In genomic region chr5:5343267-5343666, GRCm38 (mm10) we compare ENCODE assay signal across 8 mouse cellular contexts.
DNase-seq lines count a peak whose midpoint lies in the region; ATAC-seq and TF ChIP-seq lines count a peak whose summit lies in the region.

No protein-coding gene starts in this region.

- TF ChIP-seq CTCF in brain, embryonic 14.5 days (IDR thresholded peaks at IDR 0.05; ENCODE audit: borderline replicate concordance, extremely low read depth, insufficient read depth, insufficient read length), result no peak
- TF ChIP-seq CTCF in heart, adult 2 months (IDR thresholded peaks at IDR 0.05), result no peak

- 33% methylated on average over 2 of the region's 2 CpGs for WGBS in heart, adult 2 months
- 41% methylated on average over 2 of the region's 2 CpGs for WGBS in limb, embryonic 11.5 days
- 63% methylated on average over 2 of the region's 2 CpGs for WGBS in neural tube, embryonic 15.5 days

- no peak for TF ChIP-seq POLR2A in brain, embryonic 14.5 days (IDR thresholded peaks at IDR 0.05; ENCODE audit: borderline replicate concordance, extremely low read depth, insufficient read depth, insufficient read length, poor library complexity, severe bottlenecking)
- TF ChIP-seq POLR2A in heart, adult 2 months (IDR thresholded peaks at IDR 0.05; ENCODE audit: insufficient read depth, low read depth, low read length), result no peak

- H3K27me3 ChIP-seq in heart, adult 2 months (ENCODE audit: control insufficient read depth, insufficient read depth, low read length), result no peaks in the 10 kb centered on the region
- no peaks in the 10 kb centered on the region for H3K27me3 ChIP-seq in limb, embryonic 11.5 days (ENCODE audit: control insufficient read depth, insufficient read depth, low read length)
- H3K27me3 ChIP-seq in neural tube, embryonic 15.5 days (replicated peaks), result no peaks in the 10 kb centered on the region

- no peaks in the 10 kb centered on the region for H3K79me2 ChIP-seq in heart, adult 2 months (replicated peaks; ENCODE audit: control insufficient read depth, insufficient read depth, low read length)

- H3K4me2 ChIP-seq in limb, embryonic 11.5 days (ENCODE audit: low read depth, severe bottlenecking), result no peak overlapping the region
- no peak overlapping the region for H3K4me2 ChIP-seq in neural tube, embryonic 15.5 days

- 0 out of 2 replicates have a peak, but pooled peaks have one; percentile 9 for TF ChIP-seq EP300 in heart, adult 2 months (IDR thresholded peaks at IDR 0.05; ENCODE audit: insufficient read depth, low read depth, low read length)

- H3K4me1 ChIP-seq in heart, adult 2 months (ENCODE audit: control insufficient read depth, insufficient read depth, low read length), result peaks cover 13% of the 10 kb centered on the region
- H3K4me1 ChIP-seq in limb, embryonic 11.5 days (ENCODE audit: control insufficient read depth, insufficient read depth, low read length), result peaks cover 14% of the 10 kb centered on the region; the same call in 1 of the 2 replicates
- H3K4me1 ChIP-seq in neural tube, embryonic 15.5 days, result peaks cover 25% of the 10 kb centered on the region

- H3K4me3 ChIP-seq in heart, adult 2 months, result no peak overlapping the region
- H3K4me3 ChIP-seq in limb, embryonic 11.5 days (ENCODE audit: low read depth, low read length), result no peak overlapping the region
- H3K4me3 ChIP-seq in neural tube, embryonic 15.5 days (replicated peaks), result no peak overlapping the region

- H3K9me3 ChIP-seq in limb, embryonic 11.5 days (ENCODE audit: control insufficient read depth, low read length), result no peaks in the 10 kb centered on the region
- no peaks in the 10 kb centered on the region for H3K9me3 ChIP-seq in neural tube, embryonic 15.5 days (replicated peaks)

- H3K27ac ChIP-seq in heart, adult 2 months, result peak overlapping the region; percentile 56
- H3K27ac ChIP-seq in limb, embryonic 11.5 days (replicated peaks; ENCODE audit: low read depth, low read length), result no peak overlapping the region; the same call in 1 of the 2 replicates
- H3K27ac ChIP-seq in neural tube, embryonic 15.5 days (replicated peaks), result peak overlapping the region; percentile 70

- peaks cover 6% of the 10 kb centered on the region for H3K36me3 ChIP-seq in heart, adult 2 months (ENCODE audit: control insufficient read depth, insufficient read depth, low read length)
- no peaks in the 10 kb centered on the region for H3K36me3 ChIP-seq in limb, embryonic 11.5 days (ENCODE audit: control insufficient read depth, insufficient read depth, low read length)
- H3K36me3 ChIP-seq in neural tube, embryonic 15.5 days, result no peaks in the 10 kb centered on the region

- peak; percentile 72 for ATAC-seq in limb, embryonic 11.5 days (ENCODE audit: insufficient number of reproducible peaks, low FRiP score, low TSS enrichment, low read depth)
- ATAC-seq in neural tube, embryonic 15.5 days (ENCODE audit: low FRiP score), result peak; percentile 60; the same call in 1 of the 2 replicates

- intact Hi-C loops in heart, adult 2 months (cut with DNase I), result loop anchor here (2.0 to 5.0 kb wide), 2 partner anchors 38 to 76 kb away; no protein-coding TSS in a partner anchor

- DNase-seq in CD4-positive helper T cell, adult 2 months (ENCODE audit: low read depth, low spot score), result peak; percentile 3
- DNase-seq in brain, embryonic 14.5 days (ENCODE audit: low read depth), result peak; percentile 47
- DNase-seq in heart, adult 2 months, result peak; percentile 55 to 68
- DNase-seq in limb, embryonic 11.5 days (ENCODE audit: low spot score), result peak; percentile 33
- no peak for DNase-seq in spleen, postnatal 10 days (ENCODE audit: low spot score in 2 of 2)
- no peak for DNase-seq in layer of hippocampus, postnatal 25 days (ENCODE audit: extremely low spot score in 1 of 2, low spot score in 1 of 2)
- DNase-seq in layer of hippocampus, adult 11-12 months (ENCODE audit: low spot score), result no peak

- H3K9ac ChIP-seq in heart, adult 2 months (ENCODE audit: low read depth, low read length), result no peak overlapping the region
- H3K9ac ChIP-seq in limb, embryonic 11.5 days (ENCODE audit: low read length), result no peak overlapping the region
- H3K9ac ChIP-seq in neural tube, embryonic 15.5 days (replicated peaks), result no peak overlapping the region

Comparison
In these comparisons a context has a peak if more than half of its experiments do, and no peak if none do; other contexts are left out.
1. DNase-seq: peak in CD4-positive helper T cell, adult 2 months (single experiment), brain, embryonic 14.5 days (single experiment), heart, adult 2 months (2 of 2) and limb, embryonic 11.5 days (single experiment); none in spleen, postnatal 10 days (0 of 2), layer of hippocampus, postnatal 25 days (0 of 2) and layer of hippocampus, adult 11-12 months (single experiment).